Mouse (Mus musculus): Measurements from ENCODE around the gene Btbd8. TPM values are rescaled to one million over a fixed set of nuclear protein-coding genes. Genes with fewer than 3 reads are reported as not detected.

The Btbd8 gene
- total RNA-seq, 2 experiments from 2014 or later: 91.2 to 91.6 TPM

DNA sequence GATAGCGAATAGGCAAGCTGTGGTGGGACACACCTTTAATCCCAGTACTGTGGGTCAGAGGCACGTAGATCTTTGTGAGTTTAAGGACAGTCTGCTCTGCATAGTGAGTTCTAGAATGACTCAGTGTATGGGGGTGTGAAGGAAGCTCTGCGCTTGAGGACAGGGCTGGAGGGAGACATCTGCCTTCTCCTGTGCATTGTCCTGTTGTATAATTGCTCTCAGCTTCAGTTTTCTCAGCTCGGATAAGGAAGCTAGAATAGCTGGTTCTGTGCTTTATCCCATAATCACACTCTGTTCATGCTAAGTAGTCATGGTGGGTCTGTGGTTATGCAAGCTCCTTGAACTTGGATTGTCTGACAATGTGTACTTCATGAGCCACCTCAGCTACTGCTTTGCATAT is 11.0 kb downstream of the Btbd8 start:
- no peak for DNase-seq (ENCODE audit: low spot score in 2 of 2)

DNA sequence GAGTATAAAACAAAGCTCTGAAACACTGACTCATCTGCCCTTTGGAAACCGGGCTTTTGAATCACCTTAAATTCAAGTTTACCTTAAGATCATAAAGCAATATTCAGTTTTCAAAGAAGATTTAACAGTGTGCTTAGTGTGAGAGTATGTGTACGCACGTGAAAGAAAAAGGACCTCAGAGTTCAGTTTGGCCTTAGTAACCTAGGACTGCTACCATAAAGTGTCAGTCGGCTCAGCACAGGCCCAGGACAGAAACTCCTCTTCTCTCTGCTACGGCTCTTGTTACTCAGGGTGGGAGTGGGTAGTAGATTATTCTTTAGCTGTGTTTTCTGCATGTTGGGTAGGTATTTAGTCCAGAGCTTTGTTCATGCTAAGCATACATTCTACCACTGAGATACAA is 11.8 kb downstream of the Btbd8 start:
- DNase-seq (ENCODE audit: low spot score in 2 of 2): no peak

DNA sequence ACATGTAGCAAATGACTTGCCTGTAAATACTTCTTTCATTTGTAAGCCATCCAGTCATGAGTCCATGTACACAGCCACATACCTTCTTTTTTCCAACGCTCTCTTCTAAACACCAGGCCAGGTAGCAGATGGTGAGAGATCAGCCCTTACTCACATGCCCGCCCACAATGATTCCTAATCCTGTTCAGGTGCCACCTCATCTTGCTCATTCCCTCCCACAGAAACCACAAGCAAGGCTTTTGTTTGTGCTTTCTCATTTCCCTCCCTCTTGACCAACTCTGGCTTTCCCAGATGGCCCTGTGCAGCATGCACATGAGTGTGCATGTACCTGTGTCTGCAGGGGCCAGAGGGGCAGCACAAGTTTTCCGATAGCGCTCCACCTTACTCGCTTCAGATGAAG is 12.5 kb downstream of the Btbd8 start:
- no peak for DNase-seq (ENCODE audit: low spot score in 2 of 2)

DNA sequence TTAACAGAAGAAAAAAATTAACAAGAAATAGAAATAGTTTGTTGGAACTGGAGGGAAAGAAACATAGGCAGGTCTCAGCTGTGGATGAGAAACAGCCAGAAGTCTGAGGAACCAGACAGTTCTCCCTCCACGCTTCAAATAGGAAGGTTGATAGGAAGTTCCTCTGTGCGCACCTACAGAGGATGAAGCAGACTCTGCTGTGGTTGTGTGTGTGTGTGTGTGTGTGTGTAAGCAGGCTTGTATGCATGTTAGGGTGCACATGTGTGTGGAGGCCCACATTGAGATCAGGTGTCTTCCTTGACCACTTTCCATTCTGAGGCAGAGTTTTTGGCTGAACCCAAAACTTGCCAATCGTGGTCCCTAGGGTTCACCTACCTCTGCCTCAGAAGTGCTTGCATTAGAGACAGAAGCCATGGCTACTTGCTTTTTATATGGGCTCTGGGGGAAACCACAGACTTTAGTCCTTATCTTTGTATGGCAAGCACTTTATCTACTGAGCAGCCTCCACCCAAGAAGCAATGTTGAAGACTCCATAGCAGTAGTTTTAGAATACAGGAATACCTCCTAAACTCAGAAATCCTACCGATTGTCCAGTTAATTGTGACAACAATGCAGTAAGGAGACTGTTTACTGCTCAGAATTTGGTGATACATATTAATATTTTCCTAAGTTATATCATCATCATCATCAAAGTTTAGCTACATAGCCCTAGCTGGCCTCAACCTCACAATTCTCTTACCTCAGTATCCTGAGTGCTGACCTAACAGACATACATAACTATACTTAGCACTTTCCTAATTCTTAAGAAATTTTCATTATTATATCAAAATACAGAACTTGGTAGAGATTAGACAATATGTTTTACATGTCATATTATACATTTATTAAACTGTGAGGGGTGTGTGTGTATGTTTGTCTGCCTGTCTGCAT is 24.6 kb downstream of the Btbd8 start:
- DNase-seq (ENCODE audit: low spot score in 2 of 2): no peak

DNA sequence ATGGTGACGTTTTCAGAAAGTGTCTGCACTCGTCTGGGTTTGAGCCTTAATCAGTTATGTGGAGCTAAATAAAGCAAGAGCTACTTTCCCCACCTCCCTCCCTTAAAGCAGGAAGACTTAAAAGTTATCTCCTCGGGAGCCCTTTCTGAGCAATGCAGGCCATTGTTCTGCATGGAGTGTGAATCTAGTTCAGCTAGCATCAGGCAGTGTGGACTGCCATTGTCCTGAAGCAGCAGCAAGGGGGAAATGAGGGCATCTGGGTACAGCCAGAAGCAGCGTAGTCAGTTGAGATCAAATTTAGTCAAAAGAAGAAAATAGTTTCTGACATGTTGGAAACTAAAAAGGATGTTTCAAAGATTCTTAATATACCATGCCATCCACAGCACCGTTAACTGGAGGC is 28.7 kb downstream of the Btbd8 start:
- DNase-seq (ENCODE audit: low spot score in 2 of 2): no peak

DNA sequence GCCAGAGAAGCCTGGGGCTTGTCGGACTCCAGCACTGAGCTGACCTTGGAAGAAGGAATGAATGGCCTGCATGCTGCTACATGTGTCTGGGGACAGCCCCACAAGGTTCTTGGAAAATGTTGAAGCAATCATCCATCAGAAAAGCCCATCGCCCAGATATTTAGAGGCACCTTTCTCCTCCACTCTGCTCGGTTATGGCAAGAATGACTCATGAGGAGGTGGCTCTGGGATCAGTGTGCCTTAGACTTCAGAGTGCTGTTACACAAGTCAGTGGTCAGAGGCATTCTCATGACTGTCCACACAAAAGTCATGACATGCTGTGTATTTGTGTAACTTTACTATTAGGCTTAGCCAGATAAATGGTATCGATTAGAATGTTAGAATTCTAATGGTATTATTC is 29.3 kb downstream of the Btbd8 start:
- DNase-seq (ENCODE audit: low spot score in 2 of 2): no peak

DNA sequence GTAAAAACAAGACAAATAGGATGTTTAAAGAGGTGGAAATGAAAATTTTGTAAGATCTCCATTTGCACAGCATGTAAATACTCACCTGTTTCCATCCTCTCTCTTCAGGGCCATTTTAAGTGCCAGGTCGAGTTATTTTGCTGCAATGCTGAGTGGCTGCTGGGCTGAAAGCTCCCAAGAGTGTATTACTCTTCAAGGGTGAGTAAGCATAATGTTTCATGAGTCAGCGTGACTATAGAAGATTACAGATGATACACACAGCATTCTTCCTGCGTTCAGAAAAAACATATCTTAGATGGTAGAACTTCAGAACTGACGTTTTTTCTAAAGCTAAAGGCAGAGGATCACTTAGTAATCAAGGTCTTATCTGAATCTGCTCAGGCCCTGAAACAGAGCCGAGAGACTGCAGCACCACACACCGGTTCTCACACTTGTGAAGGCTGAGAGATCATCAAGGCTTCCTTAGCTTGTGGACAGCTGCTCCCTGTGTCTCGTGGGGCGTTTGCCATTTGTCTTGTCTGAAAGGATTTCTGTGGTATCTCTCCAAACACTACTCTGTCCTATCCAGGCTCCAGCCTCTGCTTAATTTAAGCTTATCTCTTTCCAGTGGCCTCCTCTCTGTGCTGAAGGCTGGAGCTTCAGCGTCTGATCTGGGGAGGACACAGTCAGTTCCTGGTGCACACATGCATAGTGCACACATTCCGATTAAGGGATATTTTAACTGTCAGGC is 33.0 kb downstream of the Btbd8 start:
- DNase-seq (ENCODE audit: low spot score in 2 of 2): no peak

DNA sequence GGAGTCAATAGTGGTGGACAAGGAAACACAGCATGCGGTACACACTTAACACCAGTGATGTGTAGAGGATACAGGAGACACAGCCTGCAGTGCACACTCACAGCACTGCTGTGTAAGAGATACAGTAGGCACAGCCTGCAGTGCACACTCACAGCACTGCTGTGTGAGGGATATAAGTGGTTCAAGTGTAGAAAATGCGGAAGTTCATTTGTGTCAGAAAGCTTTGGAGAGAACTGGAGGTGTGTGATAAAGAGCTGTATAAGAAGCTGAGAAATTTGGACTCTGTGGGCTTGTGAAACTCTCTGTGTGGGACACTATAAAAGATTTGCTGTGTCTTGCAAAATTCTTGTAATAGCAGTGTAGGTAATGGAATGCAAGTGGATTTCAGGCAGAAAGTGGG is 42.4 kb downstream of the Btbd8 start:
- no peak for DNase-seq (ENCODE audit: low spot score in 2 of 2)

DNA sequence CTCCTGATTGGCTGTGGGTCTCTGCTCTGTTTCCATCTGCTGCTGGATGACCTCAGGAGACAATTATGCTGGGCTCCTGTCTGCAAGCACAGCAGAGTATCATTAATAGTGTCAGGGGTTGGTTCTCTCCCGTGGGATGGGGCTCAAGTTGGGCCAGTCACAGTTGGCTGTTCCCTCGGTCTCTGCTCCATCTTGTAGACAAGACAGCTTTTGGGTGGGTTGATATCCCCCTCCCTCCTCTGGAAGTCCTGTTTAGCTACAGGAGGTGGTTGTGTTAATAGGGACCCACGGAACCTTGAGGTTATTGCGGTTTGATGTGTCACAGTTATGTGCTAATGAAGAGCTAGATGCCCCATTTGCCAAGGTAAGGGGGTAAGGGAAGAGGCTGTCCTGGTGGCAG is 51.2 kb downstream of the Btbd8 start:
- no peak for DNase-seq (ENCODE audit: low spot score in 2 of 2)

DNA sequence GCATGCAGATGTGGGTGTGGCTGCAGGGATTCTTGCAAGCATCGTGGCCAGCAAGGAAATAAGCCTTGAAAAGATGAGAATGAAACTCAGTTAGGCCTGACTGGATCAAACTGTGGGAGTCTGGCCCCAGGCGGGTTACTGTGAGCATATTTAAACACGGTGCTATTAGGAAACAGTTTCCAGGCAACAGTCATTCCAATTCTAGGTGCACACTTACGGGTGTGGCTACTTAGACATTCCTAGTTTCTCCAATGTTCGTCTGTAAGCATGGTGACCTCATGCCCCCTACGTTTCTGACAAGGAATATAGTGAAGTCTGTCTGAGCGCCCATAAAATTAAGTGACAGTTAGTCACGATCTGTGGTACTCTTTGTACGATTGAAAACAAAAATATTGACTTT is 53.2 kb downstream of the Btbd8 start:
- DNase-seq (ENCODE audit: low spot score in 2 of 2): no peak

DNA sequence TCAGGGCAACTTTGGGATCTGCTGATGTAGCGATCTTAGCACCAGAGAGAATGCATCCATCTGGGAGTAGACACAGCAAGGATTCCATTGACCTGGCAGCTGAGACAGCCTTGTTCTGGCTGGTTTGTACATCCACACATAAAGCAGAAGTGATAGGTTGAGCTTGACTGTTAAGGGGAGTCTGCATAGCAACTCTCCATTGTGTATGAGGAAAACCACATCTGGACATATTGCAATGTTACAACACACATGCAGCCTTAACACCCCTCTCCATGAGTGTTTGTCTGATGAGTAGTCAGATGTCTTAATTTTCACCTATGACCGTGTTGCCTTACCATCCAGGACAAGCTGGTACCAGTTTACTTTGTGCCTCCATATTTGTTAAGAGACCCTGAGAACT is 54.7 kb downstream of the Btbd8 start:
- DNase-seq (ENCODE audit: low spot score in 2 of 2): no peak

DNA sequence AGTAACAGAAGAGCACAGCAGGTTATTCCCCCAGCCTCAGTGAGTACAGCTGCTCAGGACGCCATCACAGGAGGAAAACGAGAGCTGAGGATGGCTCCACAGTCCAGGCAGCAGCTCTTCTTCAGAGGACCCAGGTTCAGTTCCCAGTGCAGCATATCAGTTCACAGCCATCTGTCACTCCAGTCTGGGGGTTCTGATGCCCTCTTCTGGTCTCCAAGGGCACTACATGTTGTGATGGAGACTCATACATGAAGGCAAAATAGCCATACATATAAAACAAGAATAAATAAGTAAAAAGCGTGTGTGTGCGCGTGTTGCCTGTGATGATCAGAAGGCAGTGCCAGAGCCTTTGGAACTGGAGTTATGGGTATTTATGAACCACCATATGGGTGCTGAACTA is 57.0 kb downstream of the Btbd8 start:
- DNase-seq (ENCODE audit: low spot score in 2 of 2): no peak

DNA sequence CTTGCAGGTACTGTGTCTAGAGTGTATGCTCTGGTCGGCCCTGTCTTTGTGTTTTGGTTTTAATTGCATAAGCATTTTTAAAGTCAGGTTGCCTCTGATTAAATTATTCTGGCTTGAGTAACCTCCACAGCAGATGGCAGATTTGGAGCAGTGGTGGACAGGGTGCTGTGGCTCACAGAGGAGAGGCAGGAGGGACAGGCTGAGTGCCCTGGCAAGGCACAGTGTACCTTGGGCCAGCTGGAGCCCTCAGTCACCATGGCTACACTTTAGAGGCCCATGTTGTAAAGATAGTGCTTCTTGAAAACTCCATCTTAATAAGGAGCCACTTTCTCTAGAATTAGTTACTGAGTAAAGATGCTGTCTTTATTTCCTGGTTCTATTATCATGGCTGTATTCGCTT is 58.2 kb downstream of the Btbd8 start:
- DNase-seq (ENCODE audit: low spot score in 2 of 2): peak in 1 of 2 experiments; percentile 22

DNA sequence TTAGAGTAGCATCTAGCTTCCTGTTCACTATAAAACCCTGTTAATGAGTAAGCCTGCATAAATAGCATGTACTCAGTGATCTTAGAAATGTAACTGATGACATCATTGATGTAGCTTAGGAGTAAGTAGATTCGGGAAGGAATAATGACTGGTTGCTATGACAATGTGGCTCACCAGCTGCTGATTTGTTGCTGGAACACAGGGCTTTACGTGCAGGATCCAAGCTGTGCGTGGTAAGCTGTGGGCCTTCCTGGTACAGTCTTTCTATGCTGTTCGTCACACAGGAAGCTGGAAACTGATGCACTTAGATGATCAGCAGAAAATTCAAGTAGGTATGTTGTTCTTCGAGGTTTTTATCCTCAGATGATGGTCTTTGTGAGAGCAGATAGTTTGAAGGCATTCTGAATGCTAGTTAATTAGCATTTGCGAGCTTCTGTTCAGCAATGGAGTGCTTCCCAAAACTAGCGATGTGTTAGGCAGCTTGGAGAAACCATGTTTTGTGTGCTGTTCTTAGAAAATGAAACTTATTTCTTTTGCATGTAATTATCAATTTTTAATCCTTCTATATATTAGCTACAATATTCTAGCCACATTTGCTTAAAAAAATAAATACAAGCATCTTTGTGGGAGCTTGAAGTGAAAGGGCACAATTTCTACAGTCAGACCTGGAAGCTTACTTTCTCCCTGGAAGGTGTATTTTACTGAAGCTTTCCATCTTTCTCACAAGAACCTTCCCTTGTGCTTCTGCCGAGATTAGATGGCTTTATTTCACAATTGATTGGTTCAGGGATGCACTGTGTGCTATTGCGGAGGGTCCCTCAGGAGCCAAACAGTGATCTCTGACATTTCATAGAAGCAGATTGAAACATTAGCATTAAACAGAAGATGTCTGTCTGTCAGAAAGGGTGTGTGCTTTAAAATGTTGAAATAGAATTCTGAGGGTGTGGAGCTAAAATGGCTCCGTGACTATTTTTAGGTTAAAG is 60.0 kb downstream of the Btbd8 start:
- peak; percentile 52 to 61 for DNase-seq (ENCODE audit: low spot score in 2 of 2)

DNA sequence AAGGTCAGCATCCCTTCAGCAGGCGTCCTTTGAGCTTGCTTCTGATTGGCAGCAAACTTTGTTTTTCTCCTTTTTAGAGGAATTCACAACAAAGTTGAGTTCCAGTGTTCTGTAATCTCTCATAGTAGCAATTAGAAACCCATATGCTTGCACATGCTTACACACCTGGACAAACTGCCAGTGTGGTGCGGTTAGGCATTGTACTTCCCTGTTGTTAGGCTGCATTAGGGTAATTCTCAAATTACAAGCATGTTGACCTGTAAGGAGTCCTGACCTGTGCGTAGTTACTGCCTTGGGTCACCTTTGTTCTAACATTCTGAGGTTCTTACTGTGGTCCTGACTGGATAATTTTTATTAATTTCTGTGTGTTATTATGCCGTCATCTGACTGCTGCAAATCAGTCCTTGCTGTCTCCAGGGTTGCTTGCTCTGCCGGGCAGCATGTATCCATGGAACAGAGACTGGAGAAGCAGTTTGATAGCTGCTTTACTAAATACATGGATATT is 61.1 kb downstream of the Btbd8 start:
- DNase-seq (ENCODE audit: low spot score in 2 of 2): no peak

DNA sequence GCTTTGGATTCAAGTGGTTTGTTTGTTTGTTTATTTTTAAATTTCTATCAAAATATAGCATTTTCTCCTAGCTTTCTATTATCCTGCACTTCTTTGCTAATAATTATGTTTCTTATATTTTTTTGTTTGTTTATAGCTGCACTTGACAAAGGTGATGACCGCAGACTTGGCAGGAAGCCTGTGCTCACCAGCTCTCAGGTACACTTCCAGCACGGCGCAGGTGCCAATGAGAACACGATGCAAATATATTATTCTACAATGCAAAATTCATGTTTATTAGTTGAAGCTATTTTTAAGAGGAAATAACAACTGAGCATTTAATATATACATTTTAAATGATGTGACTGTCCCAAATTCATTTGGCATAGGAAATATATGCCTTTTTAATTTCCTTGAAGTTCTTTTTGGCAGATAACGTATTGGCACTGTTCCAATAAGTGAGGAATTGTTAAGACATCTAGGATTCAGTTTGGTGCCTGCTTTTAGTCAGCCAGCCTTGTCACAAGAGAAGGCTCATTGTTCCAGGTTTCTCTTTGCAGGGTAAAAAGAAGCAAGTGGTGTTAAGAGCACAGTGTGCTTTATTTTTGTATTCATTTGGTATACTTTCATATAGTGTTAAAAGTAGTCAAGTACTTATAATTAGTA is 62.2 kb downstream of the Btbd8 start:
- DNase-seq (ENCODE audit: low spot score in 2 of 2): no peak

DNA sequence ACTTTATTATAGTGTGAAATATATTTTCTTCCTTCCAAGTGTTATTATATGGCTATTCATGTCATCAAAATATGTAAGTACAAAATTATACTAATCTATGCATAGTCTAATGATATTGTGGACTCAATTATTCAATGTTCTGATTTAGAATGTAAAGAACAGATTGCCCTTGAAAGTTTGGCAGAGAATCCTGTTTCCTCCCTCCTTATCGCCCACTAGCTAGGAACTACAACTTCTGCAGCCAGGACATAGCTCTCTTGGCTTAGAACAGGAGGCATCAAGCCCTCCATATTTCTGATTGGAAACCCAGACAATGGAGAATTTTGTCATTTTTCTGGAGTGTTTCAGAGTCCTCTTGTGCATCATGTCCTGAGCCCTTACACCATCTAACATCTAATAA is 62.9 kb downstream of the Btbd8 start:
- no peak for DNase-seq (ENCODE audit: low spot score in 2 of 2)

DNA sequence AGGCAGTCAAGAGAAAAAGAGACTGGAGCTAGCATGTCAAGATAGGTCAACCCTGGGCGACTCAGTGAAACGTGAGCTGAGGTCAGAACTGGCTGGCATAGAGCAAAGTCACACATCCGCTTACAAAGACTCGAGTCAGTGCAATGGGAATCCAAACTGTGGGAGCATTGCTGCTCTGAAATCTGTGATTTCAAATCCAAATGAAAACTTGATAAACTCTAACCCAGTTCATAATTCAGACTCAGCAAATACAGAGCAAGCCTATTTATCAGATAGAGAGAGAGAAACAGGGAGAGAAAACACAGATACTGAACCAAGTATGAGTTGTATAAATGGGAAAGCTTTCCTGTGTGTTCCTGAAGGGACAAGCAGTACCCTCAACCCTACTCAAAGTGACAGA is 69.5 kb downstream of the Btbd8 start, which contains the start of gene Gm42669:
Gene Gm42669, plus strand, starts transcription at position 301 of the 400 bp plus-strand sequence.
- DNase-seq (ENCODE audit: low spot score in 2 of 2): no peak

DNA sequence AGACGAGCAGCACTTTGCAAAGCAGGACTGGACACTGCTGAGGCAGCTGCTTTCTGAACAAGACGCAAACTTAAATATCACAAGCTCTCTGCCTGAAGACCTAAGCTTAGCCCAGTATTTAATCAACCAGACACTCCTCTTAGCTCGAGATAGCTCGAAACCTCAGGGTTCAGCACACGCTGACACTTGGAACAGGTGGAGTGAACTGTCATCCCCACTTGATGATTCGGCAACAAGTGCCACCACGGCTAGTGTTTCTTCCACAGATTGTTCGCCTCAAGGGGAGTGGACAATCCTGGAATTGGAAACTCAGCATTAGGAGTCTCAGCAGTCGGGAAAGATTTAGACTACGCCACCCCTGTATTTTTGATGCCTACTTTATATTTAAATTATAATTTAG is 72.7 kb downstream of the Btbd8 start:
- DNase-seq (ENCODE audit: low spot score in 2 of 2): no peak

DNA sequence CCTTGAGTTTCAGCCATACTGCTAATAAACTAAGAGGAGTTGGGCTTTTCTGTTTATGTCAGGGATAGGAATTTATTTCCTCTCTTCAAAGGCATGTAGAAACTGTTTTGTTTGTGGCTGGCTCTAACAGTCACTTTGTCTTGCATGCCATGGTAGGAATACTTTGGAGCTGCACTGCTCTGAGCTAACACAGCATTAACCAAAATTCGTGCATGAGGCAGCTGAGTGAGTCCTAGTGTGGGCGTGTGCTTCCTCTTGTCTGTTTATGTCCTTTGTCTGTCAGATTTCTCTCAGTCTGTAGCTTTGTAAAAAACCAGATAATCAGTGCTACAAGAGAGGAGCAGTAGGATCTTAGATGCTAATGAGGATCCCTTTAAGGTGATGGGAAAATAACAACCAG is 73.5 kb downstream of the Btbd8 start:
- no peak for DNase-seq (ENCODE audit: low spot score in 2 of 2)

DNA sequence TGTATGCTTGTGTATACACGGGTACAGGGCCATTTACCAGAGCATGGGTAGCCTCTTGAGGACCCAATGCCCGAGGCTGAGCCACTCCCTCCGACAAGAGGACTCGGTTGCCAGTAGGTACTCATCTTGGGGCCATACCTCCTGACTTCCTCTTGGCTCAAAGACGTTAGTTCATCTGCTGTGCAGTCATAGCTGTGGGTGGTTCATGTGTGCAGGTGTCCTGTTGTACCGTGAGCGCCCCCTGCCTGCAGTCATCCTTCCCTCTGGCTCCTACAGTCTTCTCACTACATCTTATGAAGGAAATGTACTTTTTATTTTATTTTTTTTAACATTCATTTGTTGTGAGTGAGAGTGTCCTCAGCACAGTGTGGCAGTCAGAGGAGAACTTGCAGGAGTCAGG is 75.8 kb downstream of the Btbd8 start:
- peak; percentile 44 to 55 for DNase-seq (ENCODE audit: low spot score in 2 of 2)

Data from layer of hippocampus, postnatal 10 days (tissue).